Mouse (Mus musculus) testis, adult 2 months (tissue): ENCODE data around the gene Iqsec1. TPM values are rescaled to one million over a fixed set of nuclear protein-coding genes. Genes with fewer than 3 reads are reported as not detected.

Source experiments
- H3K27ac ChIP-seq: fragments of 200-500 bp; 2 replicates; pipeline ENCODE4 v1.5.1; 2012; ENCODE audit warnings: low read depth, low read length; ENCODE audit not compliant: control insufficient read depth, insufficient read depth
- H3K27me3 ChIP-seq: fragments of 200-500 bp; 2 replicates; pipeline ENCODE4 v1.6.1; 2012; ENCODE audit warnings: mild to moderate bottlenecking, low read length, moderate library complexity; ENCODE audit not compliant: control insufficient read depth, insufficient read depth
- H3K36me3 ChIP-seq: fragments of 200-500 bp; 2 replicates; pipeline ENCODE4 v1.6.1; 2012; ENCODE audit warnings: mild to moderate bottlenecking, low read length; ENCODE audit not compliant: control insufficient read depth, insufficient read depth
- H3K4me1 ChIP-seq: fragments of 200-500 bp; 2 replicates; pipeline ENCODE4 v1.6.1; 2012; ENCODE audit warnings: low read length; ENCODE audit not compliant: control insufficient read depth, insufficient read depth
- H3K4me3 ChIP-seq: fragments of 200-500 bp; 2 replicates; pipeline ENCODE4 v1.5.1; 2012; ENCODE audit warnings: low read depth, mild to moderate bottlenecking, low read length, moderate library complexity, mixed read lengths; ENCODE audit not compliant: control insufficient read depth
- CTCF ChIP-seq: fragments of 200-500 bp; IDR thresholded peaks from 2 replicates; pipeline ENCODE4 v1.5.1; 2012; ENCODE audit warnings: low read depth, mild to moderate bottlenecking, inconsistent platforms, low read length, moderate library complexity; ENCODE audit not compliant: control insufficient read depth, insufficient read depth, insufficient replicate concordance
- POLR2A ChIP-seq: fragments of 200-500 bp; IDR thresholded peaks from 2 replicates; pipeline ENCODE4 v1.6.1; 2012; ENCODE audit warnings: low read depth, mild to moderate bottlenecking, inconsistent platforms, low read length, moderate library complexity; ENCODE audit not compliant: control insufficient read depth
- polyA plus RNA-seq: library from polyadenylated mRNA; depleted of rRNA; stranded (reverse); fragments of >200 nt; gene quantifications from 2 replicates; pipeline ENCODE4 v1.2.3, GENCODE M21; 2012

Iqsec1 gene
- polyA plus RNA-seq, 1 experiment: 47.2 TPM

GRCm38 (mm10) chr6:90761301-90762056 lies 227.0 kb downstream of the Iqsec1 start:
- TF ChIP-seq CTCF (no peak), POLR2A (no peak)
- Histone ChIP-seq H3K27ac (no peak overlapping the region), H3K4me1 (peaks cover 2% of the 10 kb centered on the region; the same call in 1 of the 2 replicates), H3K36me3 (no peaks in the 10 kb centered on the region), H3K4me3 (no peak overlapping the region), H3K27me3 (no peaks in the 10 kb centered on the region)

GRCm38 (mm10) chr6:90760886-90761285 lies 227.6 kb downstream of the Iqsec1 start:
- no peak overlapping the region for H3K27ac ChIP-seq
- no peaks in the 10 kb centered on the region for H3K36me3 ChIP-seq
- H3K4me1 ChIP-seq: peaks cover 2% of the 10 kb centered on the region; the same call in 1 of the 2 replicates
- TF ChIP-seq CTCF (no peak), POLR2A (no peak)
- H3K27me3 ChIP-seq: no peaks in the 10 kb centered on the region
- no peak overlapping the region for H3K4me3 ChIP-seq

- H3K4me1 ChIP-seq: peaks cover 2% of the 10 kb centered on the region; the same call in 1 of the 2 replicates
- no peaks in the 10 kb centered on the region for H3K36me3 ChIP-seq
- TF ChIP-seq POLR2A: no peak
- H3K27me3 ChIP-seq: no peaks in the 10 kb centered on the region
- no peak overlapping the region for H3K4me3 ChIP-seq
- no peak overlapping the region for H3K27ac ChIP-seq
These were observed 228.7 kb downstream of the Iqsec1 start for GRCm38 (mm10) chr6:90759754-90760153.

- Histone ChIP-seq H3K4me1 (no peaks in the 10 kb centered on the region), H3K27ac (no peak overlapping the region), H3K27me3 (no peaks in the 10 kb centered on the region), H3K36me3 (no peaks in the 10 kb centered on the region), H3K4me3 (no peak overlapping the region)
- no peak for TF ChIP-seq POLR2A
- no peak for TF ChIP-seq CTCF
These were observed 230.3 kb downstream of the Iqsec1 start for GRCm38 (mm10) chr6:90758155-90758554.

- Histone ChIP-seq H3K27ac (no peak overlapping the region), H3K4me1 (no peaks in the 10 kb centered on the region), H3K36me3 (no peaks in the 10 kb centered on the region), H3K27me3 (no peaks in the 10 kb centered on the region), H3K4me3 (no peak overlapping the region)
- TF ChIP-seq CTCF (no peak), POLR2A (no peak)
These were observed 231.0 kb downstream of the Iqsec1 start for GRCm38 (mm10) chr6:90757427-90757883.

GRCm38 (mm10) chr6:90756561-90756960 lies 231.9 kb downstream of the Iqsec1 start:
- Histone ChIP-seq H3K4me1 (no peaks in the 10 kb centered on the region), H3K4me3 (no peak overlapping the region), H3K36me3 (no peaks in the 10 kb centered on the region), H3K27me3 (no peaks in the 10 kb centered on the region), H3K27ac (no peak overlapping the region)
- TF ChIP-seq POLR2A (no peak), CTCF (no peak)

GRCm38 (mm10) chr6:90755613-90755941 lies 232.9 kb downstream of the Iqsec1 start:
- H3K36me3 ChIP-seq: no peaks in the 10 kb centered on the region
- no peaks in the 10 kb centered on the region for H3K4me1 ChIP-seq
- TF ChIP-seq POLR2A (no peak), CTCF (no peak)
- no peak overlapping the region for H3K27ac ChIP-seq
- H3K4me3 ChIP-seq: no peak overlapping the region
- no peaks in the 10 kb centered on the region for H3K27me3 ChIP-seq

GRCm38 (mm10) chr6:90754927-90755612 lies 233.4 kb downstream of the Iqsec1 start:
- Histone ChIP-seq H3K4me3 (no peak overlapping the region), H3K27ac (no peak overlapping the region), H3K4me1 (no peaks in the 10 kb centered on the region), H3K36me3 (no peaks in the 10 kb centered on the region), H3K27me3 (no peaks in the 10 kb centered on the region)
- TF ChIP-seq CTCF (no peak), POLR2A (no peak)
